Mouse (Mus musculus): ENCODE data around the gene Tgm2. TPM values are rescaled to one million over a fixed set of nuclear protein-coding genes. Genes with fewer than 3 reads are reported as not detected.

The Tgm2 gene
- polyA plus RNA-seq, 2 experiments, result 34.6 to 41.9 TPM

GRCm38 (mm10) chr2:158168741-158169211 is 22.5 kb upstream of the Tgm2 start:
- Histone ChIP-seq H3K4me2 (ENCODE audit: low read depth) (no peak overlapping the region), H3K4me1 (replicated peaks; ENCODE audit: control insufficient read depth in 2 of 2, insufficient read depth in 2 of 2, low read length in 1 of 2) (peaks cover 0 to 15% of the 10 kb centered on the region in 2 experiments; a peak in 2 of 4 replicates), H3K36me3 (replicated peaks; ENCODE audit: control insufficient read depth, insufficient read depth, low read depth) (no peaks in the 10 kb centered on the region), H3K9me3 (ENCODE audit: control insufficient read depth, low read length) (no peaks in the 10 kb centered on the region), H3K4me3 (ENCODE audit: insufficient read depth in 1 of 2, low read depth in 2 of 2, low read length in 2 of 2) (no peak overlapping the region), H3K27me3 (ENCODE audit: control insufficient read depth, insufficient read depth, low read length) (no peaks in the 10 kb centered on the region), H3K9ac (replicated peaks) (no peak overlapping the region), H3K27ac (no peak overlapping the region)
- DNase-seq (ENCODE audit: low read depth in 3 of 3, low spot score in 3 of 3) (no peak), ATAC-seq (ENCODE audit: insufficient read depth) (no peak)
- WGBS (ENCODE audit: insufficient replicate concordance), result 57% methylated on average over 8 of the region's 8 CpGs
- no peak for TF ChIP-seq EP300 (IDR thresholded peaks at IDR 0.05; ENCODE audit: low read depth)
- no peak for TF ChIP-seq CTCF (IDR thresholded peaks at IDR 0.05; ENCODE audit: low read depth)

- no peaks in the 10 kb centered on the region for H3K27me3 ChIP-seq (ENCODE audit: control insufficient read depth, insufficient read depth, low read length)
- WGBS (ENCODE audit: insufficient replicate concordance), result 33% methylated on average over 9 of the region's 9 CpGs
- H3K4me1 ChIP-seq (replicated peaks; ENCODE audit: control insufficient read depth in 2 of 2, insufficient read depth in 2 of 2, low read length in 1 of 2), result peaks cover 0 to 15% of the 10 kb centered on the region in 2 experiments; a peak in 2 of 4 replicates
- no peaks in the 10 kb centered on the region for H3K36me3 ChIP-seq (replicated peaks; ENCODE audit: control insufficient read depth, insufficient read depth, low read depth)
- H3K9me3 ChIP-seq (ENCODE audit: control insufficient read depth, low read length), result no peaks in the 10 kb centered on the region
- TF ChIP-seq CTCF (IDR thresholded peaks at IDR 0.05; ENCODE audit: low read depth), result no peak
- TF ChIP-seq EP300 (IDR thresholded peaks at IDR 0.05; ENCODE audit: low read depth), result no peak
- no peak overlapping the region for H3K27ac ChIP-seq
- no peak overlapping the region for H3K4me2 ChIP-seq (ENCODE audit: low read depth)
- H3K9ac ChIP-seq (replicated peaks), result no peak overlapping the region
- DNase-seq (ENCODE audit: low read depth in 3 of 3, low spot score in 3 of 3), result no peak
- no peak for ATAC-seq (ENCODE audit: insufficient read depth)
- no peak overlapping the region for H3K4me3 ChIP-seq (ENCODE audit: insufficient read depth in 1 of 2, low read depth in 2 of 2, low read length in 2 of 2)
Measured at GRCm38 (mm10) chr2:158167496-158168205, 21.4 kb upstream of the Tgm2 start.

- Histone ChIP-seq H3K9ac (replicated peaks) (no peak overlapping the region), H3K4me3 (ENCODE audit: insufficient read depth in 1 of 2, low read depth in 2 of 2, low read length in 2 of 2) (no peak overlapping the region), H3K9me3 (ENCODE audit: control insufficient read depth, low read length) (no peaks in the 10 kb centered on the region), H3K27me3 (ENCODE audit: control insufficient read depth, insufficient read depth, low read length) (no peaks in the 10 kb centered on the region), H3K36me3 (replicated peaks; ENCODE audit: control insufficient read depth, insufficient read depth, low read depth) (no peaks in the 10 kb centered on the region), H3K4me2 (ENCODE audit: low read depth) (peak overlapping the region; percentile 20; the same call in 1 of the 2 replicates), H3K27ac (no peak overlapping the region), H3K4me1 (replicated peaks; ENCODE audit: control insufficient read depth in 2 of 2, insufficient read depth in 2 of 2, low read length in 1 of 2) (peaks cover 0 to 20% of the 10 kb centered on the region in 2 experiments; a peak in 2 of 4 replicates)
- TF ChIP-seq EP300 (IDR thresholded peaks at IDR 0.05; ENCODE audit: low read depth) (no peak), CTCF (IDR thresholded peaks at IDR 0.05; ENCODE audit: low read depth) (no peak)
- ATAC-seq (ENCODE audit: insufficient read depth), result peak; percentile 24; the same call in 1 of the 2 replicates
- WGBS (ENCODE audit: insufficient replicate concordance), result 20% methylated on average over 7 of the region's 7 CpGs
- no peak for DNase-seq (ENCODE audit: low read depth in 3 of 3, low spot score in 3 of 3)
Measured at GRCm38 (mm10) chr2:158166628-158167027, 20.4 kb upstream of the Tgm2 start.

- H3K36me3 ChIP-seq (replicated peaks; ENCODE audit: control insufficient read depth, insufficient read depth, low read depth), result no peaks in the 10 kb centered on the region
- no peak overlapping the region for H3K4me3 ChIP-seq (ENCODE audit: insufficient read depth in 1 of 2, low read depth in 2 of 2, low read length in 2 of 2)
- no peak for ATAC-seq (ENCODE audit: insufficient read depth)
- no peaks in the 10 kb centered on the region for H3K9me3 ChIP-seq (ENCODE audit: control insufficient read depth, low read length)
- H3K27ac ChIP-seq, result no peak overlapping the region
- no peaks in the 10 kb centered on the region for H3K27me3 ChIP-seq (ENCODE audit: control insufficient read depth, insufficient read depth, low read length)
- H3K9ac ChIP-seq (replicated peaks), result no peak overlapping the region
- WGBS (ENCODE audit: insufficient replicate concordance), result 58% methylated on average over 4 of the region's 4 CpGs
- H3K4me2 ChIP-seq (ENCODE audit: low read depth), result no peak overlapping the region
- TF ChIP-seq CTCF (IDR thresholded peaks at IDR 0.05; ENCODE audit: low read depth) (no peak), EP300 (IDR thresholded peaks at IDR 0.05; ENCODE audit: low read depth) (no peak)
- DNase-seq (ENCODE audit: low read depth in 3 of 3, low spot score in 3 of 3), result no peak
- H3K4me1 ChIP-seq (replicated peaks; ENCODE audit: control insufficient read depth in 2 of 2, insufficient read depth in 2 of 2, low read length in 1 of 2), result peaks cover 0 to 22% of the 10 kb centered on the region in 2 experiments; a peak in 3 of 4 replicates
Measured at GRCm38 (mm10) chr2:158165776-158166175, 19.5 kb upstream of the Tgm2 start.

- Histone ChIP-seq H3K4me2 (ENCODE audit: low read depth) (no peak overlapping the region), H3K27ac (no peak overlapping the region), H3K27me3 (ENCODE audit: control insufficient read depth, insufficient read depth, low read length) (no peaks in the 10 kb centered on the region), H3K4me3 (ENCODE audit: insufficient read depth in 1 of 2, low read depth in 2 of 2, low read length in 2 of 2) (no peak overlapping the region), H3K9me3 (ENCODE audit: control insufficient read depth, low read length) (no peaks in the 10 kb centered on the region), H3K4me1 (replicated peaks; ENCODE audit: control insufficient read depth in 2 of 2, insufficient read depth in 2 of 2, low read length in 1 of 2) (peaks cover 0 to 31% of the 10 kb centered on the region in 2 experiments; a peak in 3 of 4 replicates), H3K9ac (replicated peaks) (no peak overlapping the region), H3K36me3 (replicated peaks; ENCODE audit: control insufficient read depth, insufficient read depth, low read depth) (no peaks in the 10 kb centered on the region)
- ATAC-seq (ENCODE audit: insufficient read depth), result no peak
- no peak for DNase-seq (ENCODE audit: low read depth in 3 of 3, low spot score in 3 of 3)
- no peak for TF ChIP-seq EP300 (IDR thresholded peaks at IDR 0.05; ENCODE audit: low read depth)
- no peak for TF ChIP-seq CTCF (IDR thresholded peaks at IDR 0.05; ENCODE audit: low read depth)
- WGBS (ENCODE audit: insufficient replicate concordance), result 25% methylated on average over 6 of the region's 6 CpGs
Measured at GRCm38 (mm10) chr2:158163034-158163433, 16.8 kb upstream of the Tgm2 start.

Measured in liver, embryonic 14.5 days (tissue).